Comparison of ENCODE assay signal across 19 mouse cellular contexts in genomic region chr11:51410771-51411170, GRCm38 (mm10).
DNase-seq lines count a peak whose midpoint lies in the region; ATAC-seq and TF ChIP-seq lines count a peak whose summit lies in the region.
"Had no signal": no experiment of that assay in that cellular context is flagged by ENCODE, and none has a peak within 500 bp of the region (broad histone marks: within the 10 kb centered on the region; RNA-seq: fewer than 3 reads in every experiment).

No protein-coding gene starts in this region.

- H3K4me2 ChIP-seq in lung, postnatal 0 days (replicated peaks; ENCODE audit: low read depth, low read length): no peak overlapping the region
- H3K4me2 ChIP-seq in embryonic facial prominence, embryonic 11.5 days (ENCODE audit: low read depth, low read length): no peak overlapping the region
- no peak overlapping the region for H3K4me2 ChIP-seq in limb, embryonic 14.5 days (replicated peaks; ENCODE audit: low read depth, low read length, severe bottlenecking)
- H3K4me2 ChIP-seq: hindbrain, embryonic 13.5 days had no signal

- DNase-seq in lung, postnatal 36 days: peak; percentile 14
- DNase-seq in lung, postnatal 0 days (ENCODE audit: low spot score): no peak
- DNase-seq in embryonic facial prominence, embryonic 11.5 days (ENCODE audit: low spot score): peak; percentile 55
- DNase-seq in limb, embryonic 10.5 days (ENCODE audit: low spot score): peak; percentile 74
- DNase-seq in limb, embryonic 14.5 days (ENCODE audit: low spot score): no peak
- DNase-seq in gastrocnemius, postnatal 4 days (ENCODE audit: low spot score in 2 of 2): no peak
- DNase-seq in layer of hippocampus, adult 9-10 months (ENCODE audit: low spot score): no peak
- DNase-seq: adrenal gland, postnatal 10 days; cerebellum, adult 11 months; cerebellum, adult 9-10 months; cerebellum, postnatal 25 days; gastrocnemius, postnatal 36 days; heart, adult 18-20 months; heart, postnatal 10 days had no signal

- no peaks in the 10 kb centered on the region for H3K4me1 ChIP-seq in lung, postnatal 0 days (ENCODE audit: insufficient read depth, low read depth, low read length)
- no peaks in the 10 kb centered on the region; the same call in 1 of the 2 replicates for H3K4me1 ChIP-seq in embryonic facial prominence, embryonic 11.5 days (ENCODE audit: control insufficient read depth, insufficient read depth, low read length)
- H3K4me1 ChIP-seq in limb, embryonic 10.5 days: peaks cover 60% of the 10 kb centered on the region
- H3K4me1 ChIP-seq in limb, embryonic 14.5 days (ENCODE audit: control insufficient read depth, insufficient read depth, low read length): peaks cover 14% of the 10 kb centered on the region; the same call in 1 of the 2 replicates
- H3K4me1 ChIP-seq: hindbrain, embryonic 13.5 days had no signal

- TF ChIP-seq POLR2A in limb, embryonic 14.5 days (IDR thresholded peaks at IDR 0.05; ENCODE audit: borderline replicate concordance, extremely low read depth, insufficient read depth, insufficient read length): no peak

- ATAC-seq in lung, postnatal 0 days: no peak
- 0 out of 2 replicates have a peak, but pooled peaks have one; percentile 48 for ATAC-seq in embryonic facial prominence, embryonic 11.5 days (replicated peaks; ENCODE audit: insufficient number of reproducible peaks, low FRiP score, low TSS enrichment, low read depth)
- peak; percentile 55 for ATAC-seq in limb, embryonic 14.5 days (ENCODE audit: low FRiP score, low read depth)
- no peak for ATAC-seq in CD4-positive, CD25-positive, alpha-beta regulatory T cell, adult 4 months
- ATAC-seq: forebrain, embryonic 14.5 days; hindbrain, postnatal 0 days had no signal

- no peak overlapping the region for H3K4me3 ChIP-seq in lung, postnatal 0 days (ENCODE audit: low read depth, low read length)
- no peak overlapping the region for H3K4me3 ChIP-seq in embryonic facial prominence, embryonic 11.5 days (ENCODE audit: low read depth, low read length)
- H3K4me3 ChIP-seq in limb, embryonic 10.5 days: peak overlapping the region; percentile 5; the same call in 1 of the 2 replicates
- H3K4me3 ChIP-seq in limb, embryonic 14.5 days (replicated peaks; ENCODE audit: low read length): no peak overlapping the region
- H3K4me3 ChIP-seq: heart, embryonic 10.5 days; hindbrain, embryonic 13.5 days had no signal

- no peaks in the 10 kb centered on the region for H3K27me3 ChIP-seq in lung, postnatal 0 days (replicated peaks; ENCODE audit: insufficient read depth, low read length)
- no peaks in the 10 kb centered on the region for H3K27me3 ChIP-seq in embryonic facial prominence, embryonic 11.5 days (ENCODE audit: control insufficient read depth, insufficient read depth, low read length)
- H3K27me3 ChIP-seq in limb, embryonic 10.5 days (ENCODE audit: low read depth, poor library complexity, severe bottlenecking): no peaks in the 10 kb centered on the region
- no peaks in the 10 kb centered on the region for H3K27me3 ChIP-seq in limb, embryonic 14.5 days (ENCODE audit: control insufficient read depth, insufficient read depth, low read length)
- H3K27me3 ChIP-seq: hindbrain, embryonic 13.5 days had no signal

- 51% methylated on average over 12 of the region's 12 CpGs for WGBS in lung, postnatal 0 days
- WGBS in embryonic facial prominence, embryonic 11.5 days: 50% methylated on average over 12 of the region's 12 CpGs
- WGBS in limb, embryonic 10.5 days: 42% methylated on average over 12 of the region's 12 CpGs
- 22% methylated on average over 12 of the region's 12 CpGs for WGBS in limb, embryonic 14.5 days

- no peak overlapping the region for H3K9ac ChIP-seq in lung, postnatal 0 days (replicated peaks; ENCODE audit: low read depth)
- H3K9ac ChIP-seq in embryonic facial prominence, embryonic 11.5 days (replicated peaks; ENCODE audit: low read length): no peak overlapping the region
- no peak overlapping the region for H3K9ac ChIP-seq in limb, embryonic 14.5 days (ENCODE audit: low read depth, low read length, severe bottlenecking)
- H3K9ac ChIP-seq: hindbrain, embryonic 13.5 days had no signal

- no peak for TF ChIP-seq EP300 in lung, postnatal 0 days (IDR thresholded peaks at IDR 0.05)

- H3K27ac ChIP-seq in lung, postnatal 0 days (ENCODE audit: low read length): no peak overlapping the region
- H3K27ac ChIP-seq in embryonic facial prominence, embryonic 11.5 days (replicated peaks; ENCODE audit: low read depth, low read length): no peak overlapping the region
- peak overlapping the region; percentile 85 for H3K27ac ChIP-seq in limb, embryonic 10.5 days
- H3K27ac ChIP-seq in limb, embryonic 14.5 days (replicated peaks; ENCODE audit: low read depth, low read length): no peak overlapping the region
- H3K27ac ChIP-seq: heart, embryonic 10.5 days; hindbrain, embryonic 13.5 days; hindbrain, postnatal 0 days had no signal

- no peaks in the 10 kb centered on the region for H3K36me3 ChIP-seq in lung, postnatal 0 days (ENCODE audit: insufficient read depth, low read length)
- no peaks in the 10 kb centered on the region for H3K36me3 ChIP-seq in embryonic facial prominence, embryonic 11.5 days (replicated peaks; ENCODE audit: control insufficient read depth, insufficient read depth, low read depth, low read length)
- H3K36me3 ChIP-seq in limb, embryonic 10.5 days: no peaks in the 10 kb centered on the region
- no peaks in the 10 kb centered on the region for H3K36me3 ChIP-seq in limb, embryonic 14.5 days (ENCODE audit: control insufficient read depth, insufficient read depth, low read length)
- H3K36me3 ChIP-seq: heart, embryonic 10.5 days; hindbrain, embryonic 13.5 days had no signal

- TF ChIP-seq CTCF in lung, postnatal 0 days (IDR thresholded peaks at IDR 0.05): no peak

- no peaks in the 10 kb centered on the region for H3K9me3 ChIP-seq in lung, postnatal 0 days (ENCODE audit: low read length)
- H3K9me3 ChIP-seq in embryonic facial prominence, embryonic 11.5 days (replicated peaks; ENCODE audit: control insufficient read depth, low read length): no peaks in the 10 kb centered on the region
- H3K9me3 ChIP-seq in limb, embryonic 10.5 days (replicated peaks): no peaks in the 10 kb centered on the region
- H3K9me3 ChIP-seq in limb, embryonic 14.5 days (ENCODE audit: control insufficient read depth, low read length): no peaks in the 10 kb centered on the region
- H3K9me3 ChIP-seq: heart, embryonic 10.5 days; hindbrain, embryonic 13.5 days had no signal

Comparison
In these comparisons a context has a peak if more than half of its experiments do, and no peak if none do; other contexts are left out.
1. DNase-seq: peak in lung, postnatal 36 days (single experiment), embryonic facial prominence, embryonic 11.5 days (single experiment) and limb, embryonic 10.5 days (single experiment); none in lung, postnatal 0 days (single experiment), limb, embryonic 14.5 days (single experiment), gastrocnemius, postnatal 4 days (0 of 2) and layer of hippocampus, adult 9-10 months (single experiment).
2. ATAC-seq: peak in embryonic facial prominence, embryonic 11.5 days (single experiment) and limb, embryonic 14.5 days (single experiment); none in lung, postnatal 0 days (single experiment) and CD4-positive, CD25-positive, alpha-beta regulatory T cell, adult 4 months (single experiment).